Mouse (Mus musculus): ENCODE data around the gene H2afj. TPM values are rescaled to one million over a fixed set of nuclear protein-coding genes. Genes with fewer than 3 reads are reported as not detected.

Gene H2afj
- polyA plus RNA-seq, 1 experiment from 2014 or later = 131 TPM

DNA sequence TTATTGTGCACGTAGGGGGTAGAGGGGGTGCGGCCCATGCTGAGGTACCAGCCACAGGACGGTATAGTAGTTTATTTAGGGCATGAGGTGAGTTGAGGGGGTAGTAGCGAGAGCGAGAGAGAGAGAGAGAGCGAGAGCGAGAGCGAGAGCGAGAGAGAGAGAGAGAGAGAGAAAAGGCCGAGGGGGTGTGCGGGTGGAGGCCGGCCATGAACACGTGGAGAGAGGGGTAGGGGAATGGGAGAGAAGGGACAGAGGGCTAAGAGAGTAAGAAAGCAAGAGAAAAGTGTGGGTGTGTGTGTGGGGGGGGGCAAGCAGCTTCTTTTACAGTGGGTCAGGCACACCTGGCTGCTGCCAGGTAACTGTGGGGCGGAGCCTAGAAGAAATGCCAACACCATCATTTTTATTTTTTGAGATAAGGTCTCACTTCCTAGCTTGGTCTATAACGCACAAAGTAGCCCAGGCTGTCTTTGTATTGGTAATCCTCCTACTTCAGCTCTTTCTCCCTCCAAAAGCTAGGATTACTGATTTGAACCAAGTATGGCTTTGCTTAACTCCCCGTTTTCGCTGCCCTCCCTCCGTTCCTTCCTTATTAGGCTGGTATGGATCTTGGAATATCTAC, 540 bp upstream of the H2afj start:
- Histone ChIP-seq H3K4me1 (replicated peaks) (peaks cover 60% of the 10 kb centered on the region), H3K9ac (peak overlapping the region; percentile 63), H3K4me3 (replicated peaks) (peak overlapping the region; percentile 94), H3K27me3 (no peaks in the 10 kb centered on the region), H3K4me2 (peak overlapping the region; percentile 86), H3K27ac (replicated peaks) (peak overlapping the region; percentile 95), H3K36me3 (replicated peaks) (peaks cover 22% of the 10 kb centered on the region), H3K9me3 (replicated peaks) (no peaks in the 10 kb centered on the region)
- WGBS (ENCODE audit: insufficient replicate concordance) = 31% methylated on average over 18 of the region's 18 CpGs
- ATAC-seq (ENCODE audit: insufficient read depth) = no peak

DNA sequence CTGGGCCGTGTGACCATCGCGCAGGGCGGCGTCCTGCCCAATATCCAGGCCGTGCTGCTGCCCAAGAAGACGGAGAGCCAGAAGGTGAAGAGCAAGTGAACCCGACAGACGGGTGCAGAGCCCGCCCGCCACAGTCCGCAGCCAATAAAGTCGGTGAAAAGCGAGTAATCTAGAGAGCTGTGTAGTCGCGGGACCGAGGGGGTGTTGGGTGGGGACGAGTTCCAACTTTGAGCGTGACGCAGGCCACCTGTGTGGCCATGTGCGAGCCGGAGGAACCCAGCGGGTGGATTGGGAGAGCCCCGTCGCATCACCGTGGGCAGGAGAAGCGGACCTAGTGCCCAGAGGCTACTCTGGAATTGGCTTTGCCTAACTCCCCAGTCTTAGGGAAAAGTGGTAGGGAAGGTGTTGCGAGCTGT, 595 bp downstream of the H2afj start:
- H3K4me3 ChIP-seq (replicated peaks) = peak overlapping the region; percentile 94
- peaks cover 51% of the 10 kb centered on the region for H3K4me1 ChIP-seq (replicated peaks)
- peaks cover 33% of the 10 kb centered on the region for H3K36me3 ChIP-seq (replicated peaks)
- H3K27me3 ChIP-seq = no peaks in the 10 kb centered on the region
- peak overlapping the region; percentile 91 for H3K27ac ChIP-seq (replicated peaks)
- ATAC-seq (ENCODE audit: insufficient read depth) = peak; percentile 19
- peak overlapping the region; percentile 88 for H3K9ac ChIP-seq
- peak overlapping the region; percentile 85 for H3K4me2 ChIP-seq
- WGBS (ENCODE audit: insufficient replicate concordance) = under 1% methylated on average over 28 of the region's 28 CpGs
- H3K9me3 ChIP-seq (replicated peaks) = no peaks in the 10 kb centered on the region

GRCm38 (mm10) chr6:136809077-136809476, 1.0 kb downstream of the H2afj start:
- Histone ChIP-seq H3K9ac (peak overlapping the region; percentile 88), H3K9me3 (replicated peaks) (no peaks in the 10 kb centered on the region), H3K36me3 (replicated peaks) (peaks cover 37% of the 10 kb centered on the region), H3K4me3 (replicated peaks) (peak overlapping the region; percentile 94), H3K4me1 (replicated peaks) (peaks cover 51% of the 10 kb centered on the region), H3K27ac (replicated peaks) (peak overlapping the region; percentile 91), H3K4me2 (peak overlapping the region; percentile 85), H3K27me3 (no peaks in the 10 kb centered on the region)
- 3% methylated on average over 14 of the region's 14 CpGs for WGBS (ENCODE audit: insufficient replicate concordance)
- no peak for ATAC-seq (ENCODE audit: insufficient read depth)

GRCm38 (mm10) chr6:136809673-136810072, 1.6 kb downstream of the H2afj start:
- Histone ChIP-seq H3K27me3 (no peaks in the 10 kb centered on the region), H3K4me3 (replicated peaks) (peak overlapping the region; percentile 94), H3K4me1 (replicated peaks) (peaks cover 50% of the 10 kb centered on the region), H3K27ac (replicated peaks) (peak overlapping the region; percentile 91), H3K36me3 (replicated peaks) (peaks cover 43% of the 10 kb centered on the region), H3K9me3 (replicated peaks) (no peaks in the 10 kb centered on the region), H3K9ac (peak overlapping the region; percentile 88), H3K4me2 (peak overlapping the region; percentile 85)
- ATAC-seq (ENCODE audit: insufficient read depth) = no peak
- 39% methylated on average over 13 of the region's 13 CpGs for WGBS (ENCODE audit: insufficient replicate concordance)

- H3K4me2 ChIP-seq = no peak overlapping the region
- H3K9ac ChIP-seq = no peak overlapping the region
- peaks cover 36% of the 10 kb centered on the region for H3K4me1 ChIP-seq (replicated peaks)
- no peak overlapping the region for H3K4me3 ChIP-seq (replicated peaks)
- H3K27me3 ChIP-seq = no peaks in the 10 kb centered on the region
- ATAC-seq (ENCODE audit: insufficient read depth) = no peak
- peaks cover 57% of the 10 kb centered on the region for H3K36me3 ChIP-seq (replicated peaks)
- H3K9me3 ChIP-seq (replicated peaks) = no peaks in the 10 kb centered on the region
- H3K27ac ChIP-seq (replicated peaks) = no peak overlapping the region
- WGBS (ENCODE audit: insufficient replicate concordance) = 80% methylated on average over 10 of the region's 10 CpGs
Observed at GRCm38 (mm10) chr6:136811196-136811595, 3.2 kb downstream of the H2afj start.

DNA sequence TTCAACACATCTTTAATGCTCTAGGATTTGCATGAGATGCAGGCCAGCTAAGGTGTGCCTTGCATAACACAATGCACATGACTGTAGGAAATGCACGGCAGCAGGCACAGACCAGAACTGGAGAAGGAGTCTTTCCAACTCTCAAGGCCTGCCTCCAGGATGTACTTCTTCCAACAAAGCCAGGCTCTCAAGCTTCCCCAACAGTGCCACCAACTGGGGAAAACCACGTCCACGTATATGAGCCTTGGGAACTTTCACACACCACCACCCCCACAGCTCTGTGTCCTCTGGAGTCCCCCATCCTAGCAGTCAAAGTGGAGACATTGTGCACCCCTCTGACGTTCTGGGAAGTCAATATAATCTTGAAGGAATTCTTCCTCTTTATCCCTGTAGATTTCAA, 5.1 kb downstream of the H2afj start:
- 45% methylated on average over 4 of the region's 4 CpGs for WGBS (ENCODE audit: insufficient replicate concordance)
- H3K36me3 ChIP-seq (replicated peaks) = peaks cover 76% of the 10 kb centered on the region
- H3K27me3 ChIP-seq = no peaks in the 10 kb centered on the region
- no peak overlapping the region for H3K27ac ChIP-seq (replicated peaks)
- H3K4me2 ChIP-seq = no peak overlapping the region
- no peak overlapping the region for H3K4me3 ChIP-seq (replicated peaks)
- no peak overlapping the region for H3K9ac ChIP-seq
- no peak for ATAC-seq (ENCODE audit: insufficient read depth)
- H3K9me3 ChIP-seq (replicated peaks) = no peaks in the 10 kb centered on the region
- peaks cover 20% of the 10 kb centered on the region for H3K4me1 ChIP-seq (replicated peaks)

DNA sequence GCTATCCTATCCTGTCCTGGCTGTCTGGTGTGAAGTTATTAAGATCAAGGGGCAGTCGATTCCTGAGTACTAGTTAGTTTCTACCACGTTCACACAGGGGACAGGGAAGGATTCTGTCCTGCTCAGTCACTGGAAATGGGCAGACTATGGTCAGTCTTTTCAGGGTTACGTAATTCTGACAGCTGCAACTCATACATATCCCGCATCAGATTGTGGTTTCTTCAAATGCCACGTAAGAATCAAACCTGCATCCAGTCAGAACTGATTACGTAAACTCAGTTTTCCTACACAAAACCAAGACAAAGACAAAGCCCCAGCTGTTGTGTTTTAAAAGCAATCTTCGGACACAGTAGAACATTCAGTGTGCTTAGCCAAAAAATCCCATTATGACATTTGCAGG, 7.3 kb downstream of the H2afj start:
- Histone ChIP-seq H3K4me2 (no peak overlapping the region), H3K4me3 (replicated peaks) (no peak overlapping the region), H3K9ac (no peak overlapping the region), H3K4me1 (replicated peaks) (peaks cover 8% of the 10 kb centered on the region), H3K27me3 (no peaks in the 10 kb centered on the region), H3K9me3 (replicated peaks) (no peaks in the 10 kb centered on the region), H3K36me3 (replicated peaks) (peaks cover 95% of the 10 kb centered on the region), H3K27ac (replicated peaks) (no peak overlapping the region)
- no peak for ATAC-seq (ENCODE audit: insufficient read depth)
- WGBS (ENCODE audit: insufficient replicate concordance) = 81% methylated on average over 7 of the region's 7 CpGs

DNA sequence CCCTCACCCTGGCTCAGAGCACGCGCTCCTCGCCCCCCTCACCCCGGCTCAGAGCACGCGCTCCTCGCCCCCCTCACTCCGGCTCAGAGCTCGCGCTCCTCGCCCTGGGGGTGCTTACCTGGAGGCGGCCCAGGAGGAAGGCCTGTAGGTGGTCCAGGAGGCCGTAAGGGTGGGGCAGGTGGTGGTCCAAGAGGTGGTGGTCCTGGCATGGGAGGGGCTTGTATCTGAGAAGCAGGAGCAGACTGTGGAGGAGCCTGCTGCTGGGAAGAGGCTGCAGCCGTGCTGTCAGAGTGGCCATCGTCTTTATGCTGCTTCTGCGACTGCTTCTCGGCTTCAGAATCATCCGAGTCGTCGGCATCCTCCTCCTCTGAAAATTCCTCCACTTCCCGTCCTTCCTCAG, 8.8 kb downstream of the H2afj start:
- no peak for ATAC-seq (ENCODE audit: insufficient read depth)
- Histone ChIP-seq H3K27ac (replicated peaks) (no peak overlapping the region), H3K27me3 (no peaks in the 10 kb centered on the region), H3K9me3 (replicated peaks) (no peaks in the 10 kb centered on the region), H3K9ac (no peak overlapping the region), H3K4me2 (no peak overlapping the region), H3K36me3 (replicated peaks) (peaks cover 98% of the 10 kb centered on the region), H3K4me1 (replicated peaks) (no peaks in the 10 kb centered on the region), H3K4me3 (replicated peaks) (no peak overlapping the region)
- 91% methylated on average over 21 of the region's 21 CpGs for WGBS (ENCODE audit: insufficient replicate concordance)

DNA sequence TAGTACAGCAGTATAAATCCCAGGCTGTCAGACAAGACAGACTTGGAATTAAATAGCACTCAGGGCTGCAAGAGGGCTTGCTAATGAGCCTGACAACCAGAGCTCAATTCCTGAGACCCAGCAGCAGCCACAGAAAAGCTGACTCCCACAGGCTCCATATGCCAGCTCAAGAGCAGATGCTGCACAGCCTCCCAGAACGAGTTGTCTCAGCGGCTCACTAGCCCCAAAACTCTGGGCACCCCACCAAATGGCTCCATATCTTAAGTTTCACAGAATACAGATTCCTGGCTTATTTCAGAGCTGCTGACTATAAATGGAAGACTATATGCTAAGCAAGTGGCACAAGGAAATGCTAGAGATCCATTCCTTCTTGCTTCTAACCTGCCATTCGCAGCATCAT, 9.5 kb downstream of the H2afj start:
- Histone ChIP-seq H3K4me2 (no peak overlapping the region), H3K9me3 (replicated peaks) (no peaks in the 10 kb centered on the region), H3K27ac (replicated peaks) (no peak overlapping the region), H3K9ac (no peak overlapping the region), H3K4me3 (replicated peaks) (no peak overlapping the region), H3K4me1 (replicated peaks) (no peaks in the 10 kb centered on the region), H3K27me3 (no peaks in the 10 kb centered on the region), H3K36me3 (replicated peaks) (peaks cover 98% of the 10 kb centered on the region)
- ATAC-seq (ENCODE audit: insufficient read depth) = no peak
- 91% methylated on average over 3 of the region's 3 CpGs for WGBS (ENCODE audit: insufficient replicate concordance)

- Histone ChIP-seq H3K9ac (no peak overlapping the region), H3K9me3 (replicated peaks) (no peaks in the 10 kb centered on the region), H3K4me3 (replicated peaks) (no peak overlapping the region), H3K4me1 (replicated peaks) (no peaks in the 10 kb centered on the region), H3K36me3 (replicated peaks) (peaks cover 95% of the 10 kb centered on the region), H3K27me3 (no peaks in the 10 kb centered on the region), H3K27ac (replicated peaks) (no peak overlapping the region), H3K4me2 (no peak overlapping the region)
- no peak for ATAC-seq (ENCODE audit: insufficient read depth)
- WGBS (ENCODE audit: insufficient replicate concordance) = 94% methylated on average over 21 of the region's 21 CpGs
Observed at GRCm38 (mm10) chr6:136820381-136820780, 12.3 kb downstream of the H2afj start.

DNA sequence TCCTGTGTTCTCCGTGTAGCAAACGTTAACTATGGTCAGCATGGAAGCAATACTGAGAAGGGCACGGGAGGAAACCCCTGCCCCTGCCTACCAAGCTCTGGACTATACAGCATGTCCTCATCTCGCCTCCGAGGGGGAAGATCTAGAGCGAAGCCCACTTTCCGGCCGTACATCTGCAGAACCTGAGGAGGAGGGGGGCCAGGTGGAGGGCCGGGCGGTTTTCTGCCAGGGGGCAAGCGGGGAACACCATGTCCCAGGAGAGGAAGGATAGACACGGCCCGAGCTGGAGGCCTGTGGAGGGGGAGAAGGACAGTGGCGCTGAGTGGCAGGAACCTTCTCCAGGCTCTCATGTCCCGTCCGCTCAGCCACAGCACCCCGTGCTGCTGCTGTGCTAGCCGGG, 13.0 kb downstream of the H2afj start:
- Histone ChIP-seq H3K27ac (replicated peaks) (no peak overlapping the region), H3K9me3 (replicated peaks) (no peaks in the 10 kb centered on the region), H3K4me2 (no peak overlapping the region), H3K4me3 (replicated peaks) (no peak overlapping the region), H3K9ac (no peak overlapping the region), H3K36me3 (replicated peaks) (peaks cover 93% of the 10 kb centered on the region), H3K4me1 (replicated peaks) (0 out of 2 replicates have a peak, but pooled peaks cover 3% of the 10 kb centered on the region), H3K27me3 (no peaks in the 10 kb centered on the region)
- WGBS (ENCODE audit: insufficient replicate concordance) = 89% methylated on average over 18 of the region's 18 CpGs
- ATAC-seq (ENCODE audit: insufficient read depth) = no peak

- Histone ChIP-seq H3K4me3 (replicated peaks) (no peak overlapping the region), H3K27me3 (no peaks in the 10 kb centered on the region), H3K27ac (replicated peaks) (no peak overlapping the region), H3K4me1 (replicated peaks) (peaks cover 18% of the 10 kb centered on the region), H3K4me2 (no peak overlapping the region), H3K9ac (no peak overlapping the region), H3K9me3 (replicated peaks) (no peaks in the 10 kb centered on the region), H3K36me3 (replicated peaks) (peaks cover 54% of the 10 kb centered on the region)
- 87% methylated on average over 8 of the region's 8 CpGs for WGBS (ENCODE audit: insufficient replicate concordance)
- no peak for ATAC-seq (ENCODE audit: insufficient read depth)
Observed at GRCm38 (mm10) chr6:136824987-136825386, 16.9 kb downstream of the H2afj start.

Data from liver, embryonic 15.5 days (tissue).